Mouse (Mus musculus) small intestine, adult 2 months (tissue): Measurements from ENCODE around the gene Cstb.
A peak's percentile ranks its signal among the peaks of the same experiment; 100 is the strongest.

ENCODE experiments used
- CTCF ChIP-seq: fragments of 200-500 bp; IDR thresholded peaks from 2 replicates; pipeline ENCODE4 v1.5.1; 2012; ENCODE audit warnings: low read depth, mild to moderate bottlenecking, control low read depth, inconsistent platforms, low read length, moderate library complexity, mixed read lengths; ENCODE audit not compliant: insufficient replicate concordance, insufficient read length; ENCODE audit errors: extremely low read depth
- POLR2A ChIP-seq: fragments of 200-500 bp; IDR thresholded peaks from 2 replicates; pipeline ENCODE4 v1.6.1; 2012; ENCODE audit warnings: low read depth, mild to moderate bottlenecking, control low read depth, inconsistent platforms, low read length, moderate library complexity

DNA sequence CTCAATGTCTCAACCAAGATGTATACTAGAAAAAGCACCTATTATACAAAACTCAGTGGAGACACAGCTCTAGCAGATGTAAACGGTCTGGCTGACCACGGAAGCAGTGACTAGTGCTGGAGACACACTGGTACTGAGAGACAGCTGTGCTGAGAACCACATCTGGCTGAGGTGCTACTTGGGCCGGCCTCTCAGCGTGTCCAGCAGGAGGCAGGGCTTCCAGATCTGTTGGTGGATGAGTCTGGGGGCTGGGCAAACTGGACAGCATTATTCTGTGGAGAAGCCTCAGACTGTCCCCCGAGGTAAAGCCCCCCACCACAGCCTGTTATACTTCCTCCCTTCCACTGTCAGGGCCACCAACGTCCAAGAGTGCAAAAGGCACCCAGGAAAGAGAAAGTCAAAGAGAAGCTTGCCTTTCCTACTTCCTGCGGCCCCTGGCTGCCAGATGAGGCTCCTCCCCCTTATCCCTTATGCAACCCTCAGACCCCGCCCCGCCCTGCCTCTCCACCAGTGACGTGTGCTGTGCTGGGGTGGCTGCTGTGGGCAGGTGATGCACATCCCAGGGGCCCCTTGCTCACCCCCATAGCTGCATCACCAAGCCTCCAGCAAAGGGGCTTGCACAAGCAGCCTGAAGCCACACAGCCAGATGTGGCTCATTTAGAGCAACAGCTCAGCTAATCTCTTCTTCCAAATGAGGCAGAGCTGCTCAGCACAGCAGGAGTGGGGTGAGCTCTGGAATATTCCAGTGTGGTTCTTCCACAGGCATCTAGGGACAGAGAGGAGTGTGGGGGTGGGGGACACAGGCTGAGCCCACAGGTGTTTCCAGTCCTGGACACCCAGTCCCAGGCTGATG lies 32.3 kb downstream of the Cstb start:
- TF ChIP-seq CTCF (peak; percentile 48; the same call in 1 of the 2 replicates), POLR2A (peak; percentile 35; the same call in 1 of the 2 replicates)
